Mouse (Mus musculus) ES-E14 (cell line): ENCODE measurements around the gene Gtpbp2.

ENCODE experiments used
- HCFC1 ChIP-seq: IDR thresholded peaks from 2 replicates; pipeline ENCODE4 v1.6.1; 2012; ENCODE audit warnings: low read length, inconsistent platforms, borderline replicate concordance; ENCODE audit not compliant: insufficient read depth
- MAFK ChIP-seq: IDR thresholded peaks from 2 replicates; pipeline ENCODE4 v1.6.1; 2014; ENCODE audit warnings: mild to moderate bottlenecking, low read depth, low read length, inconsistent platforms; ENCODE audit not compliant: insufficient read depth
- ZC3H11A ChIP-seq: IDR thresholded peaks from 2 replicates; pipeline ENCODE4 v1.6.1; 2012; ENCODE audit warnings: low read depth, mild to moderate bottlenecking, inconsistent platforms, low read length, borderline replicate concordance

- TF ChIP-seq MAFK (no peak), ZC3H11A (no peak), HCFC1 (no peak)
These were observed 32.9 kb upstream of the Gtpbp2 start for GRCm38 (mm10) chr17:46127814-46128493.
